Mouse (Mus musculus) CH12.LX (cell line): ENCODE measurements around the gene Prdx3.

Experiments used
- CTCF ChIP-seq, 2 experiments: IDR thresholded peaks in 1 of 2; conservative IDR thresholded peaks in 1 of 2; 2 replicates each; pipeline ENCODE4 v1.5.1; 2011 to 2012; ENCODE audit warnings: low read depth in 2 of 2, low read length in 2 of 2, improper control_type of control experiment in 1 of 2, inconsistent platforms in 1 of 2, mild to moderate bottlenecking in 1 of 2, moderate library complexity in 1 of 2
- EP300 ChIP-seq: IDR thresholded peaks from 2 replicates; pipeline ENCODE4 v1.6.1; 2011; ENCODE audit warnings: low read length, improper control_type of control experiment
- JUND ChIP-seq: conservative IDR thresholded peaks from 2 replicates; pipeline ENCODE4 v1.6.1; 2011; ENCODE audit warnings: low read depth, low read length, improper control_type of control experiment
- MAFK ChIP-seq: IDR thresholded peaks from 2 replicates; pipeline ENCODE4 v1.6.1; 2011; ENCODE audit warnings: low read length, improper control_type of control experiment; ENCODE audit not compliant: insufficient replicate concordance
- MXI1 ChIP-seq: IDR thresholded peaks from 2 replicates; pipeline ENCODE4 v1.6.1; 2011; ENCODE audit warnings: mild to moderate bottlenecking, low read depth, low read length, improper control_type of control experiment
- RAD21 ChIP-seq: IDR thresholded peaks from 2 replicates; pipeline ENCODE4 v1.6.1; 2011; ENCODE audit warnings: low read depth, mild to moderate bottlenecking, low read length, improper control_type of control experiment, moderate library complexity
- USF1 ChIP-seq: IDR thresholded peaks from 2 replicates; pipeline ENCODE4 v1.6.1; 2014; ENCODE audit warnings: low read depth, mild to moderate bottlenecking, inconsistent platforms, low read length, improper control_type of control experiment
- ZMIZ1 ChIP-seq: IDR thresholded peaks from 2 replicates; pipeline ENCODE4 v1.6.1; 2012; ENCODE audit warnings: low read depth, mild to moderate bottlenecking, inconsistent platforms, low read length, improper control_type of control experiment

GRCm38 (mm10) chr19:60872272-60872671, 2.1 kb downstream of the Prdx3 start:
- TF ChIP-seq MAFK (no peak), RAD21 (no peak), EP300 (0 out of 2 replicates have a peak, but pooled peaks have one; percentile 8), JUND (no peak), ZMIZ1 (no peak), MXI1 (no peak), CTCF (conservative IDR thresholded peaks at IDR 0.05 in 1 of 2, IDR thresholded peaks at IDR 0.05 in 1 of 2; ENCODE audit: low read depth in 2 of 2, low read length in 2 of 2) (no peak), USF1 (no peak)
